Mouse (Mus musculus) midbrain, embryonic 10.5 days (tissue): ENCODE measurements at regions not wholly inside any gene's neighbourhood (a gene's known extent, or its start where the extent isn't known, plus 50 kb on each side); places are given as distances from the start of the nearest gene placed in this dataset.
"Not testable (repeated sequence)": the region's sequence is repeated elsewhere in the genome, so short reads cannot be mapped to it uniquely, and the experiment has no call there.

Experiments
- DNase-seq: peaks from one replicate; pipeline ENCODE4 v3.0.0-alpha.2; 2017; ENCODE audit warnings: low spot score
- H3K27ac ChIP-seq: fragments of 300-500 bp; sonication (generic); replicated peaks from 2 replicates; pipeline ENCODE4 v1.5.1; 2016; ENCODE audit warnings: mild to moderate bottlenecking
- H3K27me3 ChIP-seq: fragments of 300-500 bp; sonication (generic); 2 replicates; pipeline ENCODE4 v1.6.1; 2016; ENCODE audit warnings: low read depth, mild to moderate bottlenecking; ENCODE audit not compliant: poor library complexity, severe bottlenecking
- H3K36me3 ChIP-seq: fragments of 300-500 bp; sonication (generic); 2 replicates; pipeline ENCODE4 v1.6.1; 2016; ENCODE audit warnings: mild to moderate bottlenecking, moderate library complexity
- H3K4me1 ChIP-seq: fragments of 300-500 bp; sonication (generic); 2 replicates; pipeline ENCODE4 v1.6.1; 2016
- H3K4me3 ChIP-seq: fragments of 300-500 bp; sonication (generic); 2 replicates; pipeline ENCODE4 v1.5.1; 2016; ENCODE audit warnings: mild to moderate bottlenecking, moderate library complexity
- H3K9me3 ChIP-seq: fragments of 300-500 bp; sonication (generic); replicated peaks from 2 replicates; pipeline ENCODE4 v1.6.1; 2016; ENCODE audit warnings: mild to moderate bottlenecking
- WGBS: fragments of 180-500 bp; shearing (Covaris S2); methylation state at CpG from one replicate; pipeline ENCODE4 v1.1.7; 2016; 5-methylcytosine and 5-hydroxymethylcytosine counted together

GRCm38 (mm10) chr13:5697329-5697728 lies 164.0 kb upstream of the Klf6 start:
- not testable (repeated sequence) for H3K9me3 ChIP-seq, H3K4me1 ChIP-seq, H3K36me3 ChIP-seq, H3K4me3 ChIP-seq, H3K27ac ChIP-seq, DNase-seq, H3K27me3 ChIP-seq
- WGBS: 11% methylated on average over 1 of the region's 1 CpGs

- no peak for DNase-seq
- no peaks in the 10 kb centered on the region for H3K9me3 ChIP-seq
- H3K27me3 ChIP-seq: no peaks in the 10 kb centered on the region
- 88% methylated on average over 3 of the region's 3 CpGs for WGBS
- no peaks in the 10 kb centered on the region for H3K36me3 ChIP-seq
- H3K4me3 ChIP-seq: no peak overlapping the region
- no peaks in the 10 kb centered on the region for H3K4me1 ChIP-seq
- H3K27ac ChIP-seq: no peak overlapping the region
Observed at GRCm38 (mm10) chr13:5702071-5702470, 159.2 kb upstream of the Klf6 start.

- Histone ChIP-seq H3K27me3 (no peaks in the 10 kb centered on the region), H3K9me3 (no peaks in the 10 kb centered on the region), H3K4me1 (no peaks in the 10 kb centered on the region)
Observed at GRCm38 (mm10) chr13:5704991-5705390, 156.3 kb upstream of the Klf6 start.

DNA sequence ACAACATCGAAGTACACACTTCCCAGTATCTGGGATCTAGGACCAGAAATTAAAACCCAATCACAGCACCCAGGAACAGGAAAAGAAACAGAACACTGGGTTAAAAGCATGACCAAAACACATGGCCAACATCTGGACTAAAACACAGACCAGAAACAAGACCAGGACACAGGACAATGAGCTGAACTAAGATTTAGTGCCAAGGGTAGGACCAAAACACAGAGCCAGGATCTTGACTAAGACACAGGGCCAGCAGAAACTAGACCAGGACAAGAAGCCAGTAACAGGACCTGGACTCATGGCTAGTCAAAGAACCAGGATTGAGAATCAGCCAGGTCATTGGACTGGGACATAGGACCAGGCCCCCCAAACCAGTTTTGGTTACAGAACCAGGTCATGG lies 149.6 kb upstream of the Klf6 start:
- H3K9me3 ChIP-seq: no peaks in the 10 kb centered on the region
- DNase-seq: no peak

More at GRCm38 (mm10) chr13:5704991-5705390, 156.3 kb upstream of the Klf6 start:
- Histone ChIP-seq H3K27ac (no peak overlapping the region), H3K4me3 (no peak overlapping the region), H3K36me3 (no peaks in the 10 kb centered on the region)
- no peak for DNase-seq

DNA sequence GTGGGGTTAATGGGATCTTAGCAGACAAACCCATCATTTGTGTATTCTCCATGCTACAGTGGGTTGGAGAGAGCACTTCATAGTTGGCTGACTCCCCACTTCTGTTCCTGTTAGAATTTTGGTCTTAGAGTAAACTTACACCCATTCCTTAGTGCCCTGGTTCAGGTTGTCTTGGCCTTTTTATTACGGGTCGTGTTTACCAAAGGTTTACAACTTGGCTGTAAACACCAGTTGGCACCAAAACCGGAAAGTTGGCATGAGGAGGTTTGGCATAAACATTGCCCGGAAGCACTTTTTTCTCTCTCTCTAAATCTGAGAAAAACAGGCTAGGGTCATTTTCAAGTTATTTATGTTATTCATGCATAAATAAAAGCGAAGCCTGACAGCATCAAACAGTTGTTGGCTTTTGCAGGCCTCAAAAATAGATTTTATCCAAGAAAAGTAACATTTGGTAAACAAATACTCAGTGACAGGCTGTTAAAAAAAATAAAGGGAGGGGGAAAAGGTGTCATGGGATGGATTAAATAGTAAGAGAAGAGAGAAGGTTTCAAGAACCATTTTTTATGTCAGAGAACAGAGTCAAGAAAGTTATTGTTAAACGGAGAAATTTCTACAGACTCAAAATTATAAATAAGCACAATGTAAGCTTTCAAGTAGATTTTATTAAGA lies 148.0 kb upstream of the Klf6 start:
- Histone ChIP-seq H3K4me1 (no peaks in the 10 kb centered on the region), H3K27ac (no peak overlapping the region), H3K4me3 (no peak overlapping the region), H3K27me3 (no peaks in the 10 kb centered on the region), H3K9me3 (no peaks in the 10 kb centered on the region), H3K36me3 (no peaks in the 10 kb centered on the region)
- no peak for DNase-seq
- WGBS: 90% methylated on average over 6 of the region's 6 CpGs

More for the DNA sequence above, 149.6 kb upstream of the Klf6 start:
- 90% methylated on average over 1 of the region's 1 CpGs for WGBS
- H3K4me3 ChIP-seq: no peak overlapping the region
- no peak overlapping the region for H3K27ac ChIP-seq
- H3K27me3 ChIP-seq: no peaks in the 10 kb centered on the region
- H3K4me1 ChIP-seq: no peaks in the 10 kb centered on the region
- no peaks in the 10 kb centered on the region for H3K36me3 ChIP-seq

DNA sequence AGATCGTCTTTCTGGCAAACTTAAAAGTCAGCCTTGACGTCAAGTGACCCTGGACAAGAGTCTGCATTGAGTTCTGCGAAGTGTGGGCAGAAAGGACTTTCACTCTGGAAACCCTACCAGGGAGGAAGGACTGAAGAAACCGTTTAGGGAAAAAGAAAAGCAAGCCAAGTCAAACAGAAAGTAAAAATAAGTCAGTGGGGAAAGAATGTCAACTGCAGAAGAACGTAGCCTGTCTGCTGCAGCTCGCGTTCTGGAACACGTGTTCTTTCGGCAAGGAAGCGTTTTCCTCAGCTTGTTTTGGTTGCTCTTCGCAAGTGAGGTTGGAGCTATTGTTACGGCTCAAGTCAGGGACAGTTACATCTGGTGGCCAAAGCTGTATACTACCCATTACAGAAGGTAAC lies 147.1 kb upstream of the Klf6 start:
- Histone ChIP-seq H3K36me3 (no peaks in the 10 kb centered on the region), H3K4me1 (no peaks in the 10 kb centered on the region), H3K4me3 (no peak overlapping the region), H3K9me3 (no peaks in the 10 kb centered on the region), H3K27me3 (no peaks in the 10 kb centered on the region), H3K27ac (no peak overlapping the region)
- WGBS: 85% methylated on average over 12 of the region's 12 CpGs
- no peak for DNase-seq

DNA sequence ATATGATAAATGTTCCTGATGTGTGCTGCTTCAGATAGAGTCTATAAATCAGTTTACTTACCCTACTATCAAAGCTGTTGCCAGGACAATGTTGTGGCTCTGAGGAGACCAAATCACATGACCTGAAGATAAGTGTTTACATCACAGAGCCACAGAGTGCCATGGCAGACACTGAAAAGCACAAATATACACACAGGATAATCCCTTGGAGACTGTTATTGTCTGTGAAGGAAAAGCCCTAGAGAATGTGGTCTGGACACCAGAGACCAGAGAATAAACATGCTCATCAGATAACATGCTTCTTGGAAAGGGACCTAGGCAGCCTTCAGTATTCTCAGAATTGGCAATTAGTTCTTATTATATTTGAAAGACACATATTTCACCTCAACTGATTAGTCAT lies 146.5 kb upstream of the Klf6 start:
- H3K27me3 ChIP-seq: no peaks in the 10 kb centered on the region
- no peaks in the 10 kb centered on the region for H3K4me1 ChIP-seq
- no peak overlapping the region for H3K4me3 ChIP-seq
- no peaks in the 10 kb centered on the region for H3K9me3 ChIP-seq
- no peak overlapping the region for H3K27ac ChIP-seq
- H3K36me3 ChIP-seq: no peaks in the 10 kb centered on the region
- DNase-seq: no peak

GRCm38 (mm10) chr13:5716749-5717148 lies 144.5 kb upstream of the Klf6 start:
- no peaks in the 10 kb centered on the region for H3K4me1 ChIP-seq
- DNase-seq: no peak
- H3K4me3 ChIP-seq: no peak overlapping the region
- H3K27me3 ChIP-seq: no peaks in the 10 kb centered on the region
- 92% methylated on average over 3 of the region's 3 CpGs for WGBS
- no peaks in the 10 kb centered on the region for H3K36me3 ChIP-seq
- H3K9me3 ChIP-seq: no peaks in the 10 kb centered on the region
- H3K27ac ChIP-seq: no peak overlapping the region

- H3K36me3 ChIP-seq: no peaks in the 10 kb centered on the region
- peaks cover 2% of the 10 kb centered on the region; the same call in 1 of the 2 replicates for H3K4me1 ChIP-seq
- no peak overlapping the region for H3K4me3 ChIP-seq
- no peaks in the 10 kb centered on the region for H3K9me3 ChIP-seq
- H3K27me3 ChIP-seq: no peaks in the 10 kb centered on the region; the same call in 1 of the 2 replicates
- 82% methylated on average over 2 of the region's 2 CpGs for WGBS
- no peak for DNase-seq
- no peak overlapping the region for H3K27ac ChIP-seq
Observed at GRCm38 (mm10) chr13:5723319-5723718, 138.0 kb upstream of the Klf6 start.

DNA sequence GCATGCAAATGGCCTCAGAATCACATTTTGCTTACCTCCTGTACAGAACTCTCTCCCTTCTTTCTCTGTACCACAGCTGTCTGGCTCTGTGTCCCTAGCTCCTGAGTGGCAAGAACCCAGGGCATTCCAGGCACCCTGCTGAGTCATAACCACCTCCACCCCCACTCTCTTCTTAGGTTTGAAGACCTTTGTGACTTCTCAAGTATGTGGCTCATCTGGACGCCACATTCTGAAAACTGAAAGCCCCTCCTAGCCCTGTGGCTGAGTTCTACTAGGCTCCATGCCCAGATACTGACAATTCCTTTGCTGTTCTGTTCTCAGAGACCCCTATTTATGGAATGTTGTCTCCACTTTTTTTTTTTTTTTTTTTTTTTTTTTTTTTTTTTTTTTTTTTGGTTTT lies 136.9 kb upstream of the Klf6 start:
- DNase-seq: peak; percentile 15
- no peaks in the 10 kb centered on the region for H3K36me3 ChIP-seq
- no peaks in the 10 kb centered on the region; the same call in 1 of the 2 replicates for H3K27me3 ChIP-seq
- H3K9me3 ChIP-seq: no peaks in the 10 kb centered on the region
- no peak overlapping the region for H3K27ac ChIP-seq
- H3K4me3 ChIP-seq: no peak overlapping the region
- peaks cover 13% of the 10 kb centered on the region for H3K4me1 ChIP-seq
- 67% methylated on average over 1 of the region's 1 CpGs for WGBS

GRCm38 (mm10) chr13:5725984-5726383 lies 135.3 kb upstream of the Klf6 start:
- 91% methylated on average over 4 of the region's 4 CpGs for WGBS
- Histone ChIP-seq H3K9me3 (no peaks in the 10 kb centered on the region), H3K4me1 (peaks cover 24% of the 10 kb centered on the region)

DNA sequence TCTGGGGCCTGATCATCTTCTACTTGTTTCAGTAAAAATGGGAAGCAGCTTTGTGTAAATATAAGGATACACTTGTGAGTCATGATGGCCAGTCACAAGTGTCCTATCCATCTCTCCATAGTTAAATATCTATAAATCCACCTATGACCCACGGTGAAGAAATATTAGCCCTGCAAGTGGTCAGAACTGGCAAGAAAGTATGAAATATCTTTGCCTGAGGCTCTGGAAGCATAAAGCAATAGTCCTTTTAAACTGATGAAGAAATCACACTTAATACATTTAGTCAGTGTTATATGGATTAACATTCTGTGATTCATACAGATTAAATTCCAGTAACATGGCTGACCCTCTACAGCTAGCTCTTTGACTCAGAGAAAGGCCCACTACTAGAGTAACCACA lies 134.8 kb upstream of the Klf6 start:
- peaks cover 24% of the 10 kb centered on the region for H3K4me1 ChIP-seq
- no peak for DNase-seq
- H3K4me3 ChIP-seq: no peak overlapping the region
- WGBS: 98% methylated on average over 1 of the region's 1 CpGs
- no peaks in the 10 kb centered on the region for H3K9me3 ChIP-seq
- H3K27me3 ChIP-seq: peaks cover 10% of the 10 kb centered on the region; the same call in 1 of the 2 replicates
- H3K27ac ChIP-seq: no peak overlapping the region
- no peaks in the 10 kb centered on the region for H3K36me3 ChIP-seq

More at GRCm38 (mm10) chr13:5725984-5726383, 135.3 kb upstream of the Klf6 start:
- Histone ChIP-seq H3K27me3 (peaks cover 10% of the 10 kb centered on the region; the same call in 1 of the 2 replicates), H3K27ac (no peak overlapping the region), H3K36me3 (no peaks in the 10 kb centered on the region), H3K4me3 (no peak overlapping the region)
- DNase-seq: no peak

- H3K36me3 ChIP-seq: no peaks in the 10 kb centered on the region
- peaks cover 24% of the 10 kb centered on the region for H3K4me1 ChIP-seq
- H3K4me3 ChIP-seq: no peak overlapping the region
- H3K9me3 ChIP-seq: no peaks in the 10 kb centered on the region
- no peak for DNase-seq
- H3K27ac ChIP-seq: no peak overlapping the region
- H3K27me3 ChIP-seq: peaks cover 10% of the 10 kb centered on the region; the same call in 1 of the 2 replicates
- WGBS: 95% methylated on average over 2 of the region's 2 CpGs
Observed at GRCm38 (mm10) chr13:5728172-5728571, 133.1 kb upstream of the Klf6 start.

DNA sequence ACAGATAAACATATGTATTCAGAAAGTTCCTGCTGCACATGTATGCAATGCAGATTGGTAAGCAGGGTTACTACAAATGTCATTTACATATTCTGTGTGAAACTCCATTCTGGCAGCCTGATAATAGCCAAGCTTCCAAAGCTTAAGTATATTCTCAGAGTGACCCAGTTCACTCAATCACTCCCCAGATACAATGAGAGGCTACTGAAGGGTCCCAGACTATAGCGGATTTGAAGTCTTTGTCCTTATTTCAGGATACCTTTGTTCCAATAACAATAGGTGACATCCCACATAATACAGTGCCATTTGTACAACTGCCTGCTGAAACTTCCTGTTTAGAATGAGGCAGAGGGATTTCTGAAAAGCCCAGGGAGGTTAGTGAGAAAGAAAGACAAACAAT lies 132.5 kb upstream of the Klf6 start:
- Histone ChIP-seq H3K27me3 (peaks cover 10% of the 10 kb centered on the region; the same call in 1 of the 2 replicates), H3K27ac (no peak overlapping the region), H3K36me3 (no peaks in the 10 kb centered on the region), H3K4me1 (peaks cover 24% of the 10 kb centered on the region), H3K9me3 (no peaks in the 10 kb centered on the region), H3K4me3 (no peak overlapping the region)
- DNase-seq: no peak
- 13% methylated on average over 1 of the region's 1 CpGs for WGBS
